Comparison of ENCODE assay signal across 13 mouse cellular contexts in genomic region chr2:34129674-34130267, GRCm38 (mm10).
DNase-seq lines count a peak whose midpoint lies in the region; ATAC-seq and TF ChIP-seq lines count a peak whose summit lies in the region.
"Had no signal": no experiment of that assay in that cellular context is flagged by ENCODE, and none has a peak within 500 bp of the region (broad histone marks: within the 10 kb centered on the region; RNA-seq: fewer than 3 reads in every experiment).

No protein-coding gene starts in this region.

- no peaks in the 10 kb centered on the region for H3K4me1 ChIP-seq in cerebellum, adult 2 months (ENCODE audit: control insufficient read depth, insufficient read depth, low read length)
- no peaks in the 10 kb centered on the region for H3K4me1 ChIP-seq in liver, embryonic 16.5 days (ENCODE audit: control insufficient read depth, low read depth, low read length)
- H3K4me1 ChIP-seq in liver, embryonic 12.5 days, result 0 out of 2 replicates have a peak, but pooled peaks cover 8% of the 10 kb centered on the region
- peaks cover 12% of the 10 kb centered on the region for H3K4me1 ChIP-seq in forebrain, embryonic 16.5 days (replicated peaks; ENCODE audit: control insufficient read depth, insufficient read depth, low read length)
- no peaks in the 10 kb centered on the region for H3K4me1 ChIP-seq in midbrain, postnatal 0 days (ENCODE audit: insufficient read depth, low read length)
- no peaks in the 10 kb centered on the region for H3K4me1 ChIP-seq in intestine, embryonic 15.5 days (replicated peaks)

- peak; percentile 50 for ATAC-seq in liver, embryonic 16.5 days (ENCODE audit: low read depth)
- no peak for ATAC-seq in liver, embryonic 12.5 days
- peak; percentile 85 for ATAC-seq in forebrain, embryonic 16.5 days
- ATAC-seq in midbrain, postnatal 0 days (ENCODE audit: low FRiP score), result no peak; the same call in 1 of the 2 replicates
- ATAC-seq in intestine, embryonic 15.5 days, result no peak

- peak; percentile 15 to 17 for DNase-seq in cerebellum, adult 2 months
- no peak for DNase-seq in cerebellum, postnatal 4 days (ENCODE audit: low spot score in 2 of 2)
- peak; percentile 50 for DNase-seq in midbrain, postnatal 0 days (ENCODE audit: low spot score)
- no peak for DNase-seq in gastrocnemius, postnatal 25 days
- DNase-seq: adrenal gland, adult 8-10 months; kidney, adult 11 months; liver; lung, postnatal 36 days; thymus, adult 2 months had no signal

- no peaks in the 10 kb centered on the region for H3K9me3 ChIP-seq in liver, embryonic 16.5 days (replicated peaks; ENCODE audit: control insufficient read depth, low read length)
- H3K9me3 ChIP-seq in liver, embryonic 12.5 days (replicated peaks), result no peaks in the 10 kb centered on the region
- H3K9me3 ChIP-seq in forebrain, embryonic 16.5 days (ENCODE audit: control insufficient read depth, low read length), result no peaks in the 10 kb centered on the region
- H3K9me3 ChIP-seq in midbrain, postnatal 0 days (ENCODE audit: low read length), result no peaks in the 10 kb centered on the region
- H3K9me3 ChIP-seq in intestine, embryonic 15.5 days, result no peaks in the 10 kb centered on the region

- no peak overlapping the region for H3K4me2 ChIP-seq in liver, embryonic 16.5 days (ENCODE audit: low read depth, low read length)
- no peak overlapping the region for H3K4me2 ChIP-seq in liver, embryonic 12.5 days
- H3K4me2 ChIP-seq in forebrain, embryonic 16.5 days (ENCODE audit: low read length), result peak overlapping the region; percentile 41
- no peak overlapping the region for H3K4me2 ChIP-seq in midbrain, postnatal 0 days (ENCODE audit: low read depth, low read length, poor library complexity, severe bottlenecking)
- no peak overlapping the region for H3K4me2 ChIP-seq in intestine, embryonic 15.5 days (replicated peaks)

- TF ChIP-seq POLR2A in cerebellum, adult 2 months (IDR thresholded peaks at IDR 0.05; ENCODE audit: borderline replicate concordance, insufficient read depth, low read length), result no peak

- H3K9ac ChIP-seq in liver, embryonic 16.5 days (ENCODE audit: low read depth, low read length), result no peak overlapping the region
- H3K9ac ChIP-seq in liver, embryonic 12.5 days, result no peak overlapping the region
- no peak overlapping the region for H3K9ac ChIP-seq in forebrain, embryonic 16.5 days (replicated peaks; ENCODE audit: low read depth, low read length)
- no peak overlapping the region for H3K9ac ChIP-seq in midbrain, postnatal 0 days (replicated peaks; ENCODE audit: low read length, poor library complexity, severe bottlenecking)
- H3K9ac ChIP-seq in intestine, embryonic 15.5 days, result no peak overlapping the region

- no peak overlapping the region for H3K27ac ChIP-seq in cerebellum, adult 2 months (ENCODE audit: insufficient read depth, low read length)
- H3K27ac ChIP-seq in liver, embryonic 16.5 days (ENCODE audit: low read length), result no peak overlapping the region
- H3K27ac ChIP-seq in liver, embryonic 12.5 days, result no peak overlapping the region
- no peak overlapping the region for H3K27ac ChIP-seq in forebrain, embryonic 16.5 days (ENCODE audit: low read length)
- H3K27ac ChIP-seq in midbrain, postnatal 0 days (ENCODE audit: low read depth, low read length), result no peak overlapping the region
- H3K27ac ChIP-seq in intestine, embryonic 15.5 days, result no peak overlapping the region

- H3K27me3 ChIP-seq in cerebellum, adult 2 months (ENCODE audit: control insufficient read depth, insufficient read depth, low read length), result no peaks in the 10 kb centered on the region
- no peaks in the 10 kb centered on the region for H3K27me3 ChIP-seq in liver, embryonic 16.5 days (ENCODE audit: control insufficient read depth, insufficient read depth, low read depth, low read length)
- 0 out of 2 replicates have a peak, but pooled peaks cover 5% of the 10 kb centered on the region for H3K27me3 ChIP-seq in liver, embryonic 12.5 days (replicated peaks)
- H3K27me3 ChIP-seq in forebrain, embryonic 16.5 days (replicated peaks; ENCODE audit: control insufficient read depth, insufficient read depth, low read length), result peaks cover 51% of the 10 kb centered on the region
- H3K27me3 ChIP-seq in midbrain, postnatal 0 days (ENCODE audit: insufficient read depth, low read length), result no peaks in the 10 kb centered on the region
- H3K27me3 ChIP-seq in intestine, embryonic 15.5 days (replicated peaks), result no peaks in the 10 kb centered on the region

- no peak overlapping the region for H3K4me3 ChIP-seq in cerebellum, adult 2 months (replicated peaks; ENCODE audit: insufficient read depth, low read depth, low read length)
- H3K4me3 ChIP-seq in liver, embryonic 16.5 days (ENCODE audit: low read depth, low read length), result no peak overlapping the region
- H3K4me3 ChIP-seq in liver, embryonic 12.5 days, result no peak overlapping the region
- peak overlapping the region; percentile 20; the same call in 1 of the 2 replicates for H3K4me3 ChIP-seq in forebrain, embryonic 16.5 days (replicated peaks; ENCODE audit: low read length)
- no peak overlapping the region for H3K4me3 ChIP-seq in midbrain, postnatal 0 days (ENCODE audit: low read depth, low read length)
- H3K4me3 ChIP-seq in intestine, embryonic 15.5 days (replicated peaks), result no peak overlapping the region

- WGBS in cerebellum, adult 2 months, result 27% methylated on average over 13 of the region's 13 CpGs
- 58% methylated on average over 13 of the region's 13 CpGs for WGBS in liver, embryonic 16.5 days (ENCODE audit: insufficient replicate concordance)
- 60% methylated on average over 13 of the region's 13 CpGs for WGBS in liver, embryonic 12.5 days (ENCODE audit: insufficient replicate concordance)
- WGBS in forebrain, embryonic 16.5 days, result 14% methylated on average over 13 of the region's 13 CpGs
- WGBS in midbrain, postnatal 0 days, result 47% methylated on average over 13 of the region's 13 CpGs
- WGBS in intestine, embryonic 15.5 days, result 58% methylated on average over 13 of the region's 13 CpGs

- no peaks in the 10 kb centered on the region for H3K36me3 ChIP-seq in liver, embryonic 16.5 days (ENCODE audit: control insufficient read depth, insufficient read depth)
- H3K36me3 ChIP-seq in liver, embryonic 12.5 days, result no peaks in the 10 kb centered on the region
- no peaks in the 10 kb centered on the region for H3K36me3 ChIP-seq in forebrain, embryonic 16.5 days (ENCODE audit: control insufficient read depth, insufficient read depth)
- H3K36me3 ChIP-seq in midbrain, postnatal 0 days (ENCODE audit: insufficient read depth, low read length), result no peaks in the 10 kb centered on the region
- no peaks in the 10 kb centered on the region for H3K36me3 ChIP-seq in intestine, embryonic 15.5 days

- no peak for TF ChIP-seq CTCF in cerebellum, adult 2 months (IDR thresholded peaks at IDR 0.05; ENCODE audit: borderline replicate concordance, insufficient read depth, low read depth, low read length)
- no peak for TF ChIP-seq CTCF in midbrain, postnatal 0 days (IDR thresholded peaks at IDR 0.05)

Comparison
In these comparisons a context has a peak if more than half of its experiments do, and no peak if none do; other contexts are left out.
1. DNase-seq: peak in cerebellum, adult 2 months (2 of 2) and midbrain, postnatal 0 days (single experiment); none in cerebellum, postnatal 4 days (0 of 2) and gastrocnemius, postnatal 25 days (single experiment).
2. ATAC-seq: peak in liver, embryonic 16.5 days (single experiment) and forebrain, embryonic 16.5 days (single experiment); none in liver, embryonic 12.5 days (single experiment), midbrain, postnatal 0 days (single experiment) and intestine, embryonic 15.5 days (single experiment).